28 mouse cellular contexts compared by ENCODE assay signal in genomic region chr14:16233515-16233914, GRCm38 (mm10). TPM values are rescaled to one million over a fixed set of nuclear protein-coding genes. Genes with fewer than 3 reads are reported as not detected.
DNase-seq lines count a peak whose midpoint lies in the region; ATAC-seq and TF ChIP-seq lines count a peak whose summit lies in the region.
"Had no signal": no experiment of that assay in that cellular context is flagged by ENCODE, and none has a peak within 500 bp of the region (broad histone marks: within the 10 kb centered on the region; RNA-seq: fewer than 3 reads in every experiment).

No protein-coding gene starts in this region.

- H3K4me1 ChIP-seq in forebrain, embryonic 16.5 days (replicated peaks; ENCODE audit: control insufficient read depth, insufficient read depth, low read length) = peaks cover 2% of the 10 kb centered on the region; the same call in 1 of the 2 replicates
- no peaks in the 10 kb centered on the region for H3K4me1 ChIP-seq in forebrain, embryonic 12.5 days
- no peaks in the 10 kb centered on the region for H3K4me1 ChIP-seq in hindbrain, embryonic 16.5 days (ENCODE audit: control insufficient read depth, insufficient read depth, low read depth, low read length)
- no peaks in the 10 kb centered on the region for H3K4me1 ChIP-seq in hindbrain, postnatal 0 days (ENCODE audit: insufficient read depth, low read length)
- H3K4me1 ChIP-seq in CH12.LX (ENCODE audit: control insufficient read depth in 1 of 2, insufficient read depth in 2 of 2) = no peaks in the 10 kb centered on the region; a peak in 1 of 4 replicates
- H3K4me1 ChIP-seq: embryonic facial prominence, embryonic 10.5 days; embryonic facial prominence, embryonic 13.5 days; forebrain, embryonic 10.5 days; heart, embryonic 10.5 days; heart, embryonic 13.5 days; hindbrain, embryonic 12.5 days had no signal

- in situ Hi-C loops in CH12.LX (cut with MboI; ENCODE audit: low pct_ligation_motif_present, low pct_unique_long_range_greater_than_20kb, low sequenced_read_pairs) = no loop called here

- DNase-seq in hindbrain, postnatal 0 days (ENCODE audit: low spot score) = no peak
- DNase-seq in CH12.LX (ENCODE audit: extremely low read depth) = no peak
- no peak for DNase-seq in lung, postnatal 10 days
- DNase-seq: adrenal gland, adult 2 months; adrenal gland, postnatal 14 days; B cell, adult 2 months; cerebellum, adult 11-12 months; cerebellum, adult 8-10 months; cerebellum, postnatal 10 days; cerebellum, postnatal 36 days; embryo, embryonic 11 days; gastrocnemius, postnatal 10 days; gastrocnemius, postnatal 36 days; heart, adult 2 months; heart, postnatal 14 days; heart, postnatal 4 days had no signal

- no peak overlapping the region for H3ac ChIP-seq in myocyte (ENCODE audit: control insufficient read depth, insufficient read length)

- ATAC-seq in forebrain, embryonic 16.5 days = peak; percentile 43
- ATAC-seq in forebrain, embryonic 12.5 days (ENCODE audit: low FRiP score) = no peak
- peak; percentile 75 for ATAC-seq in hindbrain, embryonic 16.5 days
- ATAC-seq in hindbrain, postnatal 0 days = no peak
- ATAC-seq: intestine, postnatal 0 days had no signal

- no peak for TF ChIP-seq RAD21 in CH12.LX (IDR thresholded peaks at IDR 0.05; ENCODE audit: low read depth, low read length)

- H3K36me3 ChIP-seq in forebrain, embryonic 16.5 days (ENCODE audit: control insufficient read depth, insufficient read depth) = no peaks in the 10 kb centered on the region
- H3K36me3 ChIP-seq in forebrain, embryonic 12.5 days (replicated peaks) = no peaks in the 10 kb centered on the region
- H3K36me3 ChIP-seq in hindbrain, embryonic 16.5 days (ENCODE audit: control insufficient read depth, insufficient read depth, low read length) = no peaks in the 10 kb centered on the region
- no peaks in the 10 kb centered on the region for H3K36me3 ChIP-seq in hindbrain, postnatal 0 days (ENCODE audit: insufficient read depth, low read length)
- H3K36me3 ChIP-seq in CH12.LX (replicated peaks in 1 of 2; ENCODE audit: control insufficient read depth in 1 of 2, insufficient read depth in 1 of 2, low read length in 1 of 2) (no peaks in the 10 kb centered on the region), myocyte (ENCODE audit: control insufficient read depth, insufficient read depth) (no peaks in the 10 kb centered on the region)
- H3K36me3 ChIP-seq: embryonic facial prominence, embryonic 10.5 days; embryonic facial prominence, embryonic 13.5 days; forebrain, embryonic 10.5 days; heart, embryonic 10.5 days; heart, embryonic 13.5 days; hindbrain, embryonic 12.5 days had no signal

- H3K4me2 ChIP-seq in forebrain, embryonic 16.5 days (ENCODE audit: low read length) = no peak overlapping the region
- no peak overlapping the region for H3K4me2 ChIP-seq in forebrain, embryonic 12.5 days
- H3K4me2 ChIP-seq in hindbrain, embryonic 16.5 days (ENCODE audit: low read length) = no peak overlapping the region
- H3K4me2 ChIP-seq in hindbrain, postnatal 0 days (ENCODE audit: low read depth, low read length) = no peak overlapping the region
- H3K4me2 ChIP-seq in CH12.LX (ENCODE audit: insufficient read depth, low read depth, poor library complexity, severe bottlenecking) (no peak overlapping the region), myocyte (ENCODE audit: low read depth) (peak overlapping the region; percentile 38)
- H3K4me2 ChIP-seq: embryonic facial prominence, embryonic 13.5 days; heart, embryonic 13.5 days; hindbrain, embryonic 12.5 days had no signal

- H3K27me3 ChIP-seq in forebrain, embryonic 16.5 days (replicated peaks; ENCODE audit: control insufficient read depth, insufficient read depth, low read length) = no peaks in the 10 kb centered on the region
- H3K27me3 ChIP-seq in forebrain, embryonic 12.5 days = no peaks in the 10 kb centered on the region
- H3K27me3 ChIP-seq in hindbrain, embryonic 16.5 days (replicated peaks; ENCODE audit: control insufficient read depth, insufficient read depth, low read length) = no peaks in the 10 kb centered on the region
- no peaks in the 10 kb centered on the region for H3K27me3 ChIP-seq in hindbrain, postnatal 0 days (ENCODE audit: insufficient read depth, low read length)
- H3K27me3 ChIP-seq in CH12.LX (replicated peaks) (no peaks in the 10 kb centered on the region), myocyte (ENCODE audit: control insufficient read depth, insufficient read depth, insufficient read length) (no peaks in the 10 kb centered on the region)
- H3K27me3 ChIP-seq: embryonic facial prominence, embryonic 13.5 days; heart, embryonic 13.5 days; hindbrain, embryonic 12.5 days had no signal

- TF ChIP-seq POLR2A in CH12.LX (IDR thresholded peaks at IDR 0.05; ENCODE audit: low read depth, low read length) = no peak
- TF ChIP-seq POLR2A in myocyte (IDR thresholded peaks at IDR 0.05; ENCODE audit: insufficient read length, low read depth) = no peak

- no peak for TF ChIP-seq CTCF in hindbrain, postnatal 0 days (IDR thresholded peaks at IDR 0.05; ENCODE audit: low read depth)
- no peak for TF ChIP-seq CTCF in CH12.LX (conservative IDR thresholded peaks at IDR 0.05 in 1 of 2, IDR thresholded peaks at IDR 0.05 in 1 of 2; ENCODE audit: low read depth in 2 of 2, low read length in 2 of 2)

- H3K79me2 ChIP-seq in CH12.LX (replicated peaks; ENCODE audit: control insufficient read depth, extremely low read depth, insufficient read depth, poor library complexity, severe bottlenecking) (no peaks in the 10 kb centered on the region), myocyte (ENCODE audit: control insufficient read depth, insufficient read depth) (no peaks in the 10 kb centered on the region)

- WGBS in forebrain, embryonic 16.5 days = 23% methylated on average over 1 of the region's 1 CpGs
- WGBS in forebrain, embryonic 12.5 days = 30% methylated on average over 1 of the region's 1 CpGs
- 25% methylated on average over 1 of the region's 1 CpGs for WGBS in hindbrain, embryonic 16.5 days
- 24% methylated on average over 1 of the region's 1 CpGs for WGBS in hindbrain, postnatal 0 days

- dilution Hi-C loops in CH12.LX (cut with MboI; ENCODE audit: extremely low pct_ligation_motif_present, extremely low pct_unique_long_range_greater_than_20kb, low sequenced_read_pairs) = no loop called here

- TF ChIP-seq EP300 in CH12.LX (IDR thresholded peaks at IDR 0.05; ENCODE audit: low read length) = no peak

- H3K27ac ChIP-seq in forebrain, embryonic 16.5 days (ENCODE audit: low read length) = no peak overlapping the region
- no peak overlapping the region for H3K27ac ChIP-seq in forebrain, embryonic 12.5 days
- no peak overlapping the region for H3K27ac ChIP-seq in hindbrain, embryonic 16.5 days (ENCODE audit: low read depth, low read length)
- no peak overlapping the region for H3K27ac ChIP-seq in hindbrain, postnatal 0 days
- no peak overlapping the region for H3K27ac ChIP-seq in CH12.LX (ENCODE audit: insufficient read depth, low read depth)
- H3K27ac ChIP-seq: embryonic facial prominence, embryonic 10.5 days; embryonic facial prominence, embryonic 13.5 days; forebrain, embryonic 10.5 days; heart, adult 2 months; heart, embryonic 10.5 days; heart, embryonic 13.5 days; hindbrain, embryonic 12.5 days had no signal

- H3K9me3 ChIP-seq in forebrain, embryonic 16.5 days (ENCODE audit: control insufficient read depth, low read length) = no peaks in the 10 kb centered on the region
- H3K9me3 ChIP-seq in forebrain, embryonic 12.5 days = peaks cover 5% of the 10 kb centered on the region; the same call in 1 of the 2 replicates
- H3K9me3 ChIP-seq in hindbrain, embryonic 16.5 days (ENCODE audit: control insufficient read depth, low read length) = no peaks in the 10 kb centered on the region
- H3K9me3 ChIP-seq in hindbrain, postnatal 0 days (ENCODE audit: low read length) = no peaks in the 10 kb centered on the region
- peaks cover 11% of the 10 kb centered on the region for H3K9me3 ChIP-seq in CH12.LX (replicated peaks; ENCODE audit: low read length)

- no peak overlapping the region for H3K9ac ChIP-seq in forebrain, embryonic 16.5 days (replicated peaks; ENCODE audit: low read depth, low read length)
- no peak overlapping the region for H3K9ac ChIP-seq in forebrain, embryonic 12.5 days
- H3K9ac ChIP-seq in hindbrain, embryonic 16.5 days (ENCODE audit: low read depth, low read length) = no peak overlapping the region
- H3K9ac ChIP-seq in hindbrain, postnatal 0 days (replicated peaks; ENCODE audit: low read length) = no peak overlapping the region
- no peak overlapping the region for H3K9ac ChIP-seq in CH12.LX (ENCODE audit: insufficient read depth, low read depth)
- H3K9ac ChIP-seq: embryonic facial prominence, embryonic 13.5 days; heart, embryonic 13.5 days; hindbrain, embryonic 12.5 days had no signal

- H3K4me3 ChIP-seq in forebrain, embryonic 16.5 days (replicated peaks; ENCODE audit: low read length) = no peak overlapping the region
- H3K4me3 ChIP-seq in forebrain, embryonic 12.5 days (replicated peaks) = no peak overlapping the region
- H3K4me3 ChIP-seq in hindbrain, embryonic 16.5 days (ENCODE audit: low read length) = no peak overlapping the region
- no peak overlapping the region for H3K4me3 ChIP-seq in hindbrain, postnatal 0 days (ENCODE audit: low read length)
- no peak overlapping the region for H3K4me3 ChIP-seq in CH12.LX (replicated peaks in 1 of 3; ENCODE audit: low read depth in 2 of 3, low read length in 2 of 3, poor library complexity in 1 of 3)
- H3K4me3 ChIP-seq in myocyte = no peak overlapping the region
- H3K4me3 ChIP-seq: embryonic facial prominence, embryonic 10.5 days; embryonic facial prominence, embryonic 13.5 days; erythroblast, embryonic 14.5 days; forebrain, embryonic 10.5 days; heart, adult 2 months; heart, embryonic 10.5 days; heart, embryonic 13.5 days; hindbrain, embryonic 12.5 days had no signal

RNA-seq across cellular contexts. Expression of gene Ngly1, which starts 15.6 kb away (rescaled TPM):
- 25.2 and 28.7 TPM in 2 replicates for polyA plus RNA-seq in forebrain, embryonic 16.5 days (2015; fragmentation: Nextera tagmentation; extraction: Ambion mirVana)
- polyA plus RNA-seq in forebrain, embryonic 12.5 days (2016; fragmentation: Nextera tagmentation; extraction: Ambion mirVana) = 26.9 and 29.2 TPM in 2 replicates
- polyA plus RNA-seq in hindbrain, embryonic 16.5 days (2015; fragmentation: Nextera tagmentation; extraction: Ambion mirVana) = 27.4 and 30.1 TPM in 2 replicates
- total RNA-seq in hindbrain, postnatal 0 days (2014; rRNA removed) = 15.3 and 24.0 TPM in 2 replicates
- polyA plus RNA-seq in hindbrain, postnatal 0 days (2015; fragmentation: Nextera tagmentation; extraction: Ambion mirVana) = 27.6 and 30.4 TPM in 2 replicates
- total RNA-seq in CH12.LX (2012; rRNA removed) = 15.9 and 17.0 TPM in 2 replicates
- total RNA-seq in CH12.LX (2014; rRNA removed) = 33.0 and 37.5 TPM in 2 replicates
- polyA plus RNA-seq in CH12.LX (2012; ENCODE audit: insufficient read length, low read depth) = 19.8 and 21.7 TPM in 2 replicates
- 8.0 TPM for polyA plus RNA-seq in myocyte (2012; fragmentation: generic; extraction: Trizol)

RNA-seq across cellular contexts. Expression of gene Oxsm, which starts 16.1 kb away (rescaled TPM):
- 1.7 and 2.7 TPM in 2 replicates for polyA plus RNA-seq in forebrain, embryonic 16.5 days (2015; fragmentation: Nextera tagmentation; extraction: Ambion mirVana)
- polyA plus RNA-seq in forebrain, embryonic 12.5 days (2016; fragmentation: Nextera tagmentation; extraction: Ambion mirVana) = 1.7 and 2.3 TPM in 2 replicates
- 1.8 and 2.9 TPM in 2 replicates for polyA plus RNA-seq in hindbrain, embryonic 16.5 days (2015; fragmentation: Nextera tagmentation; extraction: Ambion mirVana)
- 4.0 and 4.6 TPM in 2 replicates for total RNA-seq in hindbrain, postnatal 0 days (2014; rRNA removed)
- 1.4 and 1.7 TPM in 2 replicates for polyA plus RNA-seq in hindbrain, postnatal 0 days (2015; fragmentation: Nextera tagmentation; extraction: Ambion mirVana)
- total RNA-seq in CH12.LX (2012; rRNA removed) = 10.6 and 10.8 TPM in 2 replicates
- total RNA-seq in CH12.LX (2014; rRNA removed) = 6.4 and 6.6 TPM in 2 replicates
- polyA plus RNA-seq in CH12.LX (2012; ENCODE audit: insufficient read length, low read depth) = 8.7 TPM in 2 replicates
- polyA plus RNA-seq in myocyte (2012; fragmentation: generic; extraction: Trizol) = 3.7 TPM

Comparison
In these comparisons a context has a peak if more than half of its experiments do, and no peak if none do; other contexts are left out.
1. ATAC-seq: peak in forebrain, embryonic 16.5 days (single experiment) and hindbrain, embryonic 16.5 days (single experiment); none in forebrain, embryonic 12.5 days (single experiment) and hindbrain, postnatal 0 days (single experiment).